Mouse (Mus musculus) stomach, postnatal 0 days (tissue): Measurements from ENCODE around the gene Vsig2.

Experiments
- CTCF ChIP-seq: IDR thresholded peaks from 2 replicates; pipeline ENCODE4 v1.5.1; 2016; ENCODE audit warnings: antibody characterized with exemption, low read depth, mild to moderate bottlenecking, moderate library complexity
- EP300 ChIP-seq: optimal IDR thresholded peaks from 2 replicates; pipeline ENCODE3; 2016; ENCODE audit warnings: antibody characterized with exemption

DNA sequence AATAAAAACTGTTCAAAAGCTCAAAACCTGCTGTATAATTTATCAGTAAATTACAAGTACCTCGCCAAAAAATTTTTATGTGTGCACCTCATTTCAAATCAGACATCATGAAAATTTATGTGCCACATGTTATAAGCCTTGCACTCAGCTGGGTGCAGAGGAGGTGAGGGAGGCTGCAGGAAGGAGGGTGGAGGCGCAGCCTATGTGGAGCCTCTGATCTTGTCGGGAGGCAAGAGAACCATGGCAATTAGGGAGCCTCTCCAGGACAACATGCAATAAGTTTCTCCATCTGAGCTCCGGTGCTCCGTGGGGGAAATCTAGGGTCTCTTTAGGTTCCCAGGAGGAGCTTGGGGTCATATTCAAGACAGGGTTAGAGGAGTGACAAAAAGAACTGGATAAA is 28.4 kb downstream of the Vsig2 start:
- TF ChIP-seq CTCF = no peak
- TF ChIP-seq EP300 = no peak
